In the genomic region with DNA sequence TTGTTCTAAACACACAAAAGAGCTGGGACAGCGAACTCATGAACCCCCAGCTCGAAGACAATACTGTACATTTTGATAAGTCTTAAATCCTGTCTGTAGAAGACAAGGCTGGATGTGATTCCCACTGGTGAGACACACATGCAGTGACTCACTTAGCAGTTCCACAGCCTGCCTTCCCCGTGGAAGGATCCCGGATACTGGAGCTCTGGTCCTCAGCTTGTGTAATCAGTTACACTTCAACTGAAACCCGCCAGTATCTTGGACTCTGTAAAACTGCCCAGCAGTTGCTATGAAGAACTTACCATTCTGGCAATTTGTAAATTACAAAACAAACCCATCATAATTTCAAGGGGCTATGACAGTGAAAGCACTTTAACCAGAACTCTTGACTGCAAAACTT, we compare ENCODE assay signal across 15 mouse cellular contexts. TPM values are rescaled to one million over a fixed set of nuclear protein-coding genes. Genes with fewer than 3 reads are reported as not detected.
DNase-seq lines count a peak whose midpoint lies in the region; ATAC-seq lines count a peak whose summit lies in the region.
"Had no signal": no experiment of that assay in that cellular context is flagged by ENCODE, and none has a peak within 500 bp of the region (broad histone marks: within the 10 kb centered on the region; RNA-seq: fewer than 3 reads in every experiment).

No protein-coding gene starts in this region.

- H3K4me1 ChIP-seq in midbrain, embryonic 14.5 days (ENCODE audit: control insufficient read depth, insufficient read depth, low read length) = peaks cover 5% of the 10 kb centered on the region; the same call in 1 of the 2 replicates
- H3K4me1 ChIP-seq in midbrain, embryonic 10.5 days = peaks cover 32% of the 10 kb centered on the region
- no peaks in the 10 kb centered on the region; the same call in 1 of the 2 replicates for H3K4me1 ChIP-seq in intestine, embryonic 15.5 days (replicated peaks)
- H3K4me1 ChIP-seq in stomach, embryonic 15.5 days = no peaks in the 10 kb centered on the region
- H3K4me1 ChIP-seq in forebrain, embryonic 13.5 days = peaks cover 9% of the 10 kb centered on the region

- no peak for ATAC-seq in midbrain, embryonic 14.5 days (ENCODE audit: low FRiP score, low TSS enrichment)
- no peak for ATAC-seq in intestine, embryonic 15.5 days
- ATAC-seq in stomach, embryonic 15.5 days (ENCODE audit: insufficient read depth, low FRiP score, low read depth) = no peak
- ATAC-seq in forebrain, embryonic 13.5 days = no peak
- ATAC-seq: inflammation-experienced regulatory T-cells, adult 6 months had no signal

- H3K27ac ChIP-seq in midbrain, embryonic 14.5 days (replicated peaks; ENCODE audit: low read depth, low read length) = no peak overlapping the region
- no peak overlapping the region for H3K27ac ChIP-seq in midbrain, embryonic 10.5 days (replicated peaks)
- peak overlapping the region; percentile 20; the same call in 1 of the 2 replicates for H3K27ac ChIP-seq in intestine, embryonic 15.5 days
- peak overlapping the region; percentile 23; the same call in 1 of the 2 replicates for H3K27ac ChIP-seq in stomach, embryonic 15.5 days
- H3K27ac ChIP-seq in forebrain, embryonic 13.5 days = no peak overlapping the region
- H3K27ac ChIP-seq: heart, embryonic 10.5 days; lung, embryonic 15.5 days had no signal

- peak overlapping the region; percentile 33; the same call in 1 of the 2 replicates for H3K4me2 ChIP-seq in midbrain, embryonic 14.5 days (ENCODE audit: low read length)
- H3K4me2 ChIP-seq in intestine, embryonic 15.5 days (replicated peaks) = 0 out of 2 replicates have a peak overlapping the region, but pooled peaks have one; percentile 9
- 0 out of 2 replicates have a peak overlapping the region, but pooled peaks have one; percentile 25 for H3K4me2 ChIP-seq in stomach, embryonic 15.5 days
- no peak overlapping the region for H3K4me2 ChIP-seq in forebrain, embryonic 13.5 days
- H3K4me2 ChIP-seq: lung, embryonic 15.5 days had no signal

- peak; percentile 22 for DNase-seq in adrenal gland, adult 2 months
- DNase-seq in adrenal gland, postnatal 25 days = no peak
- DNase-seq in midbrain, embryonic 14.5 days = peak; percentile 35
- no peak for DNase-seq in midbrain, embryonic 10.5 days (ENCODE audit: low spot score)
- DNase-seq in layer of hippocampus, adult 18-20 months (ENCODE audit: low spot score in 2 of 2) = no peak
- DNase-seq: adrenal gland, postnatal 36 days; cerebellum, adult 9-11 months; retina, postnatal 1 day; thymus, adult 2 months had no signal

- H3K36me3 ChIP-seq in midbrain, embryonic 14.5 days (ENCODE audit: control insufficient read depth, insufficient read depth, low read length) = no peaks in the 10 kb centered on the region
- H3K36me3 ChIP-seq in midbrain, embryonic 10.5 days = no peaks in the 10 kb centered on the region
- no peaks in the 10 kb centered on the region for H3K36me3 ChIP-seq in intestine, embryonic 15.5 days
- no peaks in the 10 kb centered on the region for H3K36me3 ChIP-seq in stomach, embryonic 15.5 days
- no peaks in the 10 kb centered on the region for H3K36me3 ChIP-seq in forebrain, embryonic 13.5 days (ENCODE audit: poor library complexity, severe bottlenecking)
- H3K36me3 ChIP-seq: heart, embryonic 10.5 days; lung, embryonic 15.5 days had no signal

- no peak overlapping the region for H3K9ac ChIP-seq in midbrain, embryonic 14.5 days (replicated peaks; ENCODE audit: low read length)
- no peak overlapping the region for H3K9ac ChIP-seq in intestine, embryonic 15.5 days
- H3K9ac ChIP-seq in stomach, embryonic 15.5 days = no peak overlapping the region
- H3K9ac ChIP-seq in forebrain, embryonic 13.5 days = no peak overlapping the region
- H3K9ac ChIP-seq: lung, embryonic 15.5 days had no signal

- peaks cover 54% of the 10 kb centered on the region for H3K27me3 ChIP-seq in midbrain, embryonic 14.5 days (ENCODE audit: control insufficient read depth, insufficient read depth, low read length)
- H3K27me3 ChIP-seq in midbrain, embryonic 10.5 days (ENCODE audit: low read depth, poor library complexity, severe bottlenecking) = peaks cover 71% of the 10 kb centered on the region
- H3K27me3 ChIP-seq in intestine, embryonic 15.5 days (replicated peaks) = 0 out of 2 replicates have a peak, but pooled peaks cover 6% of the 10 kb centered on the region
- no peaks in the 10 kb centered on the region for H3K27me3 ChIP-seq in stomach, embryonic 15.5 days (replicated peaks)
- peaks cover 51% of the 10 kb centered on the region for H3K27me3 ChIP-seq in forebrain, embryonic 13.5 days

- WGBS in midbrain, embryonic 14.5 days = 22% methylated on average over 5 of the region's 5 CpGs
- 75% methylated on average over 5 of the region's 5 CpGs for WGBS in midbrain, embryonic 10.5 days
- 37% methylated on average over 5 of the region's 5 CpGs for WGBS in intestine, embryonic 15.5 days
- WGBS in stomach, embryonic 15.5 days = 38% methylated on average over 5 of the region's 5 CpGs
- 54% methylated on average over 5 of the region's 5 CpGs for WGBS in forebrain, embryonic 13.5 days

- H3K9me3 ChIP-seq in midbrain, embryonic 14.5 days (ENCODE audit: control insufficient read depth, low read length) = no peaks in the 10 kb centered on the region
- no peaks in the 10 kb centered on the region for H3K9me3 ChIP-seq in midbrain, embryonic 10.5 days (replicated peaks)
- no peaks in the 10 kb centered on the region for H3K9me3 ChIP-seq in intestine, embryonic 15.5 days
- no peaks in the 10 kb centered on the region for H3K9me3 ChIP-seq in stomach, embryonic 15.5 days
- no peaks in the 10 kb centered on the region for H3K9me3 ChIP-seq in forebrain, embryonic 13.5 days (replicated peaks)
- H3K9me3 ChIP-seq: heart, embryonic 10.5 days; lung, embryonic 15.5 days had no signal

- no peak overlapping the region for H3K4me3 ChIP-seq in midbrain, embryonic 14.5 days (replicated peaks; ENCODE audit: low read depth, low read length)
- H3K4me3 ChIP-seq in midbrain, embryonic 10.5 days = no peak overlapping the region
- no peak overlapping the region for H3K4me3 ChIP-seq in intestine, embryonic 15.5 days (replicated peaks)
- no peak overlapping the region for H3K4me3 ChIP-seq in stomach, embryonic 15.5 days (replicated peaks)
- H3K4me3 ChIP-seq in forebrain, embryonic 13.5 days = no peak overlapping the region
- H3K4me3 ChIP-seq: heart, embryonic 10.5 days; lung, embryonic 15.5 days had no signal

RNA-seq across cellular contexts. Expression of gene Bnc2, which starts 5.4 kb away (rescaled TPM):
- total RNA-seq in adrenal gland, adult 2 months (2021) = 10 to 100 TPM; 12.6 to 16.6 TPM
- 2.0 and 3.4 TPM in 2 replicates for polyA plus RNA-seq in adrenal gland, adult 2 months (2012; rRNA removed)
- 7.3 and 10.3 TPM in 2 replicates for total RNA-seq in adrenal gland, postnatal 25 days (2021)
- polyA plus RNA-seq in midbrain, embryonic 14.5 days (2014; fragmentation: Nextera tagmentation; extraction: Ambion mirVana) = 29.9 and 34.6 TPM in 2 replicates
- 4.3 and 7.0 TPM in 2 replicates for polyA plus RNA-seq in midbrain, embryonic 10.5 days (2016; fragmentation: Nextera tagmentation; extraction: Ambion mirVana)
- 16.3 and 18.0 TPM in 2 replicates for polyA plus RNA-seq in intestine, embryonic 15.5 days (2015; fragmentation: Nextera tagmentation; extraction: Ambion mirVana)
- 18.0 and 20.2 TPM in 2 replicates for polyA plus RNA-seq in stomach, embryonic 15.5 days (2015; fragmentation: Nextera tagmentation; extraction: Ambion mirVana)
- 1.6 and 1.8 TPM in 2 replicates for polyA plus RNA-seq in forebrain, embryonic 13.5 days (2015; fragmentation: Nextera tagmentation; extraction: Ambion mirVana)
- 1 to 10 TPM in 1 of 2 experiments, under 1 TPM in 1; 0.76 to 1.0 TPM for total RNA-seq in layer of hippocampus, adult 18-20 months (2021)
- polyA plus RNA-seq: inflammation-experienced regulatory T-cells, adult 6 months had no signal

Comparison
In these comparisons a context has a peak if more than half of its experiments do, and no peak if none do; other contexts are left out.
1. DNase-seq: peak in adrenal gland, adult 2 months (single experiment) and midbrain, embryonic 14.5 days (single experiment); none in adrenal gland, postnatal 25 days (single experiment), midbrain, embryonic 10.5 days (single experiment) and layer of hippocampus, adult 18-20 months (0 of 2).
2. H3K27ac ChIP-seq: peak in intestine, embryonic 15.5 days (single experiment) and stomach, embryonic 15.5 days (single experiment); none in midbrain, embryonic 14.5 days (single experiment), midbrain, embryonic 10.5 days (single experiment) and forebrain, embryonic 13.5 days (single experiment).